Mouse (Mus musculus): Measurements from ENCODE around the gene Nxpe3. TPM values are rescaled to one million over a fixed set of nuclear protein-coding genes. Genes with fewer than 3 reads are reported as not detected.

The Nxpe3 gene
- polyA plus RNA-seq (2012; rRNA removed): 7.7 and 8.8 TPM in 2 replicates

GRCm38 (mm10) chr16:55894893-55895650 lies at the start of gene Nxpe3:
TSS of gene Nxpe3 (minus strand) at chr16:55895285.
- no peak for DNase-seq (ENCODE audit: low read depth)

- DNase-seq (ENCODE audit: low read depth): no peak
Observed at GRCm38 (mm10) chr16:55940781-55941180, 45.7 kb upstream of the Nxpe3 start.

GRCm38 (mm10) chr16:55939703-55940102 lies 44.6 kb upstream of the Nxpe3 start:
- no peak for DNase-seq (ENCODE audit: low read depth)

- no peak for DNase-seq (ENCODE audit: low read depth)
Observed at GRCm38 (mm10) chr16:55938761-55939160, 43.7 kb upstream of the Nxpe3 start.

GRCm38 (mm10) chr16:55934453-55935037 lies 39.5 kb upstream of the Nxpe3 start, which contains the start of gene Cep97:
TSS of gene Cep97 (minus strand) at chr16:55934855.
- no peak for DNase-seq (ENCODE audit: low read depth)

- DNase-seq (ENCODE audit: low read depth): no peak
Observed at GRCm38 (mm10) chr16:55933681-55934343, 38.7 kb upstream of the Nxpe3 start.

GRCm38 (mm10) chr16:55924010-55924409 lies 28.9 kb upstream of the Nxpe3 start:
- DNase-seq (ENCODE audit: low read depth): no peak

- DNase-seq (ENCODE audit: low read depth): no peak
Observed at GRCm38 (mm10) chr16:55922079-55922478, 27.0 kb upstream of the Nxpe3 start.

GRCm38 (mm10) chr16:55914716-55915115 lies 19.6 kb upstream of the Nxpe3 start:
- DNase-seq (ENCODE audit: low read depth): no peak

- no peak for DNase-seq (ENCODE audit: low read depth)
Observed at GRCm38 (mm10) chr16:55910208-55910793, 15.2 kb upstream of the Nxpe3 start.

- DNase-seq (ENCODE audit: low read depth): no peak
Observed at GRCm38 (mm10) chr16:55906928-55907679, 12.0 kb upstream of the Nxpe3 start.

- DNase-seq (ENCODE audit: low read depth): no peak
Observed at GRCm38 (mm10) chr16:55905370-55905769, 10.3 kb upstream of the Nxpe3 start.

- no peak for DNase-seq (ENCODE audit: low read depth)
Observed at GRCm38 (mm10) chr16:55901839-55902756, 7.0 kb upstream of the Nxpe3 start.

- DNase-seq (ENCODE audit: low read depth): no peak
Observed at GRCm38 (mm10) chr16:55898385-55899002, 3.4 kb upstream of the Nxpe3 start.

GRCm38 (mm10) chr16:55895651-55896095 lies 588 bp upstream of the Nxpe3 start:
- DNase-seq (ENCODE audit: low read depth): no peak

GRCm38 (mm10) chr16:55894536-55894892 lies 571 bp downstream of the Nxpe3 start:
- no peak for DNase-seq (ENCODE audit: low read depth)

- no peak for DNase-seq (ENCODE audit: low read depth)
Observed at GRCm38 (mm10) chr16:55893410-55894107, 1.5 kb downstream of the Nxpe3 start.

- DNase-seq (ENCODE audit: low read depth): no peak
Observed at GRCm38 (mm10) chr16:55892484-55892883, 2.6 kb downstream of the Nxpe3 start.

- DNase-seq (ENCODE audit: low read depth): no peak
Observed at GRCm38 (mm10) chr16:55891346-55891745, 3.7 kb downstream of the Nxpe3 start.

Data from gonadal fat pad, adult 2 months (tissue).